Mouse (Mus musculus): ENCODE results near the gene Hmcn1.
A peak's percentile ranks its signal among the peaks of the same experiment; 100 is the strongest.

DNA sequence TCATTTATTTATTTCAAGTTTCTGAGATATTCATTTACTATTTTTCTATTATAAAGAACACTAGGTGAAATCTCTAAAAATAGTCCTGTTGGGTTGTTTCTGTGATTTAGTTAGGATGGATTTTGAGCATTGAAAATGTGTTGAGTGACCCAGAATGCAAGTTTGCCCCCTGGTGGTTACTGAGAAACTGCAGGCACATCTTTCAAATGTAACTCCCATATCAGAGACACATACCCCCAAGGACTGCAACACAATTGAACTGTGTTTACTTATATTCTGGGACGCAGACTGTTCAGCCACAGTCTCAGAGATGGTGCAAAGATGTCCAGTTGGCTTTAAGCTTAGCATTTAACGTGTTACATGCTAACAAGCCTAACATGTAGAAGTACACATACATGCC is 402.0 kb downstream of the Hmcn1 start:
- TF ChIP-seq CTCF (IDR thresholded peaks at IDR 0.05; ENCODE audit: low read depth, low read length): peak; percentile 62
- TF ChIP-seq POLR2A (IDR thresholded peaks at IDR 0.05; ENCODE audit: extremely low read depth, insufficient read depth, low read length): no peak
